Mouse (Mus musculus): ENCODE data around the gene Cdk7. TPM values are rescaled to one million over a fixed set of nuclear protein-coding genes. Genes with fewer than 3 reads are reported as not detected.

Cdk7 gene
- total and polyA plus RNA-seq, 3 experiments: 29.4 to 56.9 (median 47.8) TPM

GRCm38 (mm10) chr13:100724051-100724754 lies 6.5 kb downstream of the Cdk7 start:
- H3K9ac ChIP-seq (ENCODE audit: insufficient read depth, low read depth): no peak overlapping the region
- H3K27ac ChIP-seq (ENCODE audit: insufficient read depth, low read depth): no peak overlapping the region
- no peaks in the 10 kb centered on the region for H3K9me3 ChIP-seq (replicated peaks; ENCODE audit: low read length)
- in situ Hi-C loops (cut with MboI; ENCODE audit: low pct_ligation_motif_present, low pct_unique_long_range_greater_than_20kb, low sequenced_read_pairs) (no loop called here), dilution Hi-C loops (cut with MboI; ENCODE audit: extremely low pct_ligation_motif_present, extremely low pct_unique_long_range_greater_than_20kb, low sequenced_read_pairs) (no loop called here)
- no peak overlapping the region for H3K4me2 ChIP-seq (ENCODE audit: insufficient read depth, low read depth, poor library complexity, severe bottlenecking)
- no peak for DNase-seq (ENCODE audit: extremely low read depth)
- peaks cover 46% of the 10 kb centered on the region for H3K79me2 ChIP-seq (replicated peaks; ENCODE audit: control insufficient read depth, extremely low read depth, insufficient read depth, poor library complexity, severe bottlenecking)
- peaks cover 30 to 71% of the 10 kb centered on the region in 2 experiments for H3K36me3 ChIP-seq (replicated peaks in 1 of 2; ENCODE audit: control insufficient read depth in 1 of 2, insufficient read depth in 1 of 2, low read length in 1 of 2)
- H3K27me3 ChIP-seq (replicated peaks): no peaks in the 10 kb centered on the region
- no peak overlapping the region for H3K4me3 ChIP-seq (replicated peaks in 1 of 3; ENCODE audit: low read depth in 2 of 3, low read length in 2 of 3, poor library complexity in 1 of 3)
- peaks cover 0 to 10% of the 10 kb centered on the region in 2 experiments; a peak in 2 of 4 replicates for H3K4me1 ChIP-seq (ENCODE audit: control insufficient read depth in 1 of 2, insufficient read depth in 2 of 2)
- TF ChIP-seq SIN3A (IDR thresholded peaks at IDR 0.05; ENCODE audit: low read length): no peak
- no peak for TF ChIP-seq EP300 (IDR thresholded peaks at IDR 0.05; ENCODE audit: low read length)
- TF ChIP-seq USF2 (conservative IDR thresholded peaks at IDR 0.05; ENCODE audit: low read depth, low read length): no peak
- TF ChIP-seq JUN (IDR thresholded peaks at IDR 0.05; ENCODE audit: insufficient read depth, low read depth, low read length): no peak
- no peak for TF ChIP-seq TCF12 (IDR thresholded peaks at IDR 0.05; ENCODE audit: low read depth, low read length)
- no peak for TF ChIP-seq POLR2AphosphoS2 (IDR thresholded peaks at IDR 0.05; ENCODE audit: low read depth, low read length)
- TF ChIP-seq E2F4 (IDR thresholded peaks at IDR 0.05; ENCODE audit: insufficient replicate concordance, low read depth, low read length): no peak
- TF ChIP-seq JUND (conservative IDR thresholded peaks at IDR 0.05; ENCODE audit: low read depth, low read length): no peak
- TF ChIP-seq PAX5 (IDR thresholded peaks at IDR 0.05; ENCODE audit: low read length): no peak
- no peak for TF ChIP-seq MAFK (IDR thresholded peaks at IDR 0.05; ENCODE audit: insufficient replicate concordance, low read length)
- TF ChIP-seq CHD2 (IDR thresholded peaks at IDR 0.05; ENCODE audit: low read length): no peak
- TF ChIP-seq HCFC1 (IDR thresholded peaks at IDR 0.05; ENCODE audit: low read depth, low read length): no peak
- no peak for TF ChIP-seq RAD21 (IDR thresholded peaks at IDR 0.05; ENCODE audit: low read depth, low read length)

DNA sequence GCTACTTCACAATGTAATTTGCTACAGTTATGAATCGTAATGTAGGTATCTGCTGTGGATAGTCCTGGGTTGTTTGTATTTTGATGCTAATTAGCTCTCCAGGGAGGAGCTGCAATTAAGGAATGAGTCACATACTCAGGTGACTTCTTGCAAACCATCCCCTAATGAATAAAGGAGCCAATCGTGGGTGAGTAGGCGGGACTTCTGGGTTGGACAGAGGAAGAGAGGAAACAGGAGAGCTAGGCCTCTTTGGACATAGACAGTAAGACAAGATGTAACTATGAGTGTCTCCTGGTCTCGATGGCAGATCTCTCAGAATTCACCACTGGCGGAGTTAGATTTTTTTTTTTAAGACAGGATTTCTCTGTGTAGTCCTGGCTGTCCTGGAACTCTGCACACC lies 9.1 kb downstream of the Cdk7 start:
- DNase-seq (ENCODE audit: extremely low read depth): no peak
- Histone ChIP-seq H3K4me2 (ENCODE audit: insufficient read depth, low read depth, poor library complexity, severe bottlenecking) (no peak overlapping the region), H3K4me1 (ENCODE audit: control insufficient read depth in 1 of 2, insufficient read depth in 2 of 2) (no peaks in the 10 kb centered on the region; a peak in 1 of 4 replicates), H3K27ac (ENCODE audit: insufficient read depth, low read depth) (no peak overlapping the region), H3K9ac (ENCODE audit: insufficient read depth, low read depth) (no peak overlapping the region), H3K9me3 (replicated peaks; ENCODE audit: low read length) (no peaks in the 10 kb centered on the region), H3K4me3 (replicated peaks in 1 of 3; ENCODE audit: low read depth in 2 of 3, low read length in 2 of 3, poor library complexity in 1 of 3) (no peak overlapping the region), H3K79me2 (replicated peaks; ENCODE audit: control insufficient read depth, extremely low read depth, insufficient read depth, poor library complexity, severe bottlenecking) (peaks cover 26% of the 10 kb centered on the region; the same call in 1 of the 2 replicates), H3K36me3 (replicated peaks in 1 of 2; ENCODE audit: control insufficient read depth in 1 of 2, insufficient read depth in 1 of 2, low read length in 1 of 2) (peaks cover 36 to 71% of the 10 kb centered on the region in 2 experiments), H3K27me3 (replicated peaks) (no peaks in the 10 kb centered on the region)
- in situ Hi-C loops (cut with MboI; ENCODE audit: low pct_ligation_motif_present, low pct_unique_long_range_greater_than_20kb, low sequenced_read_pairs): no loop called here
- TF ChIP-seq NRF1 (IDR thresholded peaks at IDR 0.05; ENCODE audit: low read depth, low read length) (no peak), ZKSCAN1 (IDR thresholded peaks at IDR 0.05; ENCODE audit: borderline replicate concordance, low read depth, low read length) (no peak), RCOR1 (conservative IDR thresholded peaks at IDR 0.05; ENCODE audit: low read depth, low read length) (no peak), BHLHE40 (IDR thresholded peaks at IDR 0.05; ENCODE audit: low read depth, low read length) (no peak), TBP (conservative IDR thresholded peaks at IDR 0.05; ENCODE audit: low read depth, low read length) (no peak), JUND (conservative IDR thresholded peaks at IDR 0.05; ENCODE audit: low read depth, low read length) (no peak), MXI1 (IDR thresholded peaks at IDR 0.05; ENCODE audit: low read depth, low read length) (no peak), CHD1 (IDR thresholded peaks at IDR 0.05; ENCODE audit: low read depth, low read length) (no peak), SMC3 (IDR thresholded peaks at IDR 0.05; ENCODE audit: low read depth, low read length) (no peak), USF2 (conservative IDR thresholded peaks at IDR 0.05; ENCODE audit: low read depth, low read length) (no peak), MAFK (IDR thresholded peaks at IDR 0.05; ENCODE audit: insufficient replicate concordance, low read length) (no peak), POLR2A (IDR thresholded peaks at IDR 0.05; ENCODE audit: low read depth, low read length) (no peak), JUN (IDR thresholded peaks at IDR 0.05; ENCODE audit: insufficient read depth, low read depth, low read length) (no peak), USF1 (IDR thresholded peaks at IDR 0.05; ENCODE audit: low read depth, low read length) (no peak), ETS1 (conservative IDR thresholded peaks at IDR 0.05; ENCODE audit: low read depth, low read length) (no peak), MEF2A (IDR thresholded peaks at IDR 0.05; ENCODE audit: borderline replicate concordance, low read depth, low read length) (no peak), POLR2AphosphoS2 (IDR thresholded peaks at IDR 0.05; ENCODE audit: low read depth, low read length) (no peak), ELF1 (IDR thresholded peaks at IDR 0.05; ENCODE audit: low read depth, low read length) (no peak)
- dilution Hi-C loops (cut with MboI; ENCODE audit: extremely low pct_ligation_motif_present, extremely low pct_unique_long_range_greater_than_20kb, low sequenced_read_pairs): no loop called here

Measured in CH12.LX (cell line).